Mouse (Mus musculus): ENCODE results near the gene Tmem132b. TPM values are rescaled to one million over a fixed set of nuclear protein-coding genes. Genes with fewer than 3 reads are reported as not detected.

Gene Tmem132b
- polyA plus RNA-seq, 1 experiment from 2014 or later = 0.36 TPM

GRCm38 (mm10) chr5:125525516-125525915 is 6.1 kb upstream of the Tmem132b start:
- Histone ChIP-seq H3K9ac (replicated peaks; ENCODE audit: low read depth, low read length) (no peak overlapping the region), H3K36me3 (ENCODE audit: control insufficient read depth, insufficient read depth, low read length) (no peaks in the 10 kb centered on the region), H3K27me3 (ENCODE audit: control insufficient read depth, insufficient read depth, low read length) (peaks cover 6% of the 10 kb centered on the region; the same call in 1 of the 2 replicates), H3K4me3 (ENCODE audit: low read depth, low read length) (no peak overlapping the region), H3K4me1 (ENCODE audit: control insufficient read depth, insufficient read depth, low read length) (no peaks in the 10 kb centered on the region), H3K27ac (ENCODE audit: low read length) (no peak overlapping the region), H3K9me3 (ENCODE audit: control insufficient read depth, low read depth, low read length) (peaks cover 7% of the 10 kb centered on the region; the same call in 1 of the 2 replicates), H3K4me2 (replicated peaks; ENCODE audit: low read depth, low read length) (no peak overlapping the region)
- no peak for ATAC-seq (ENCODE audit: insufficient number of reproducible peaks, insufficient read depth, low FRiP score, low read depth)
- WGBS = 62% methylated on average over 5 of the region's 5 CpGs

- H3K27ac ChIP-seq (ENCODE audit: low read length) = no peak overlapping the region
- H3K4me3 ChIP-seq (ENCODE audit: low read depth, low read length) = no peak overlapping the region
- no peak overlapping the region for H3K4me2 ChIP-seq (replicated peaks; ENCODE audit: low read depth, low read length)
- no peaks in the 10 kb centered on the region for H3K36me3 ChIP-seq (ENCODE audit: control insufficient read depth, insufficient read depth, low read length)
- peaks cover 9% of the 10 kb centered on the region for H3K27me3 ChIP-seq (ENCODE audit: control insufficient read depth, insufficient read depth, low read length)
- peaks cover 7% of the 10 kb centered on the region; the same call in 1 of the 2 replicates for H3K9me3 ChIP-seq (ENCODE audit: control insufficient read depth, low read depth, low read length)
- WGBS = 80% methylated on average over 4 of the region's 4 CpGs
- ATAC-seq (ENCODE audit: insufficient number of reproducible peaks, insufficient read depth, low FRiP score, low read depth) = no peak
- no peaks in the 10 kb centered on the region for H3K4me1 ChIP-seq (ENCODE audit: control insufficient read depth, insufficient read depth, low read length)
- no peak overlapping the region for H3K9ac ChIP-seq (replicated peaks; ENCODE audit: low read depth, low read length)
Measured at GRCm38 (mm10) chr5:125526464-125526863, 5.1 kb upstream of the Tmem132b start.

DNA sequence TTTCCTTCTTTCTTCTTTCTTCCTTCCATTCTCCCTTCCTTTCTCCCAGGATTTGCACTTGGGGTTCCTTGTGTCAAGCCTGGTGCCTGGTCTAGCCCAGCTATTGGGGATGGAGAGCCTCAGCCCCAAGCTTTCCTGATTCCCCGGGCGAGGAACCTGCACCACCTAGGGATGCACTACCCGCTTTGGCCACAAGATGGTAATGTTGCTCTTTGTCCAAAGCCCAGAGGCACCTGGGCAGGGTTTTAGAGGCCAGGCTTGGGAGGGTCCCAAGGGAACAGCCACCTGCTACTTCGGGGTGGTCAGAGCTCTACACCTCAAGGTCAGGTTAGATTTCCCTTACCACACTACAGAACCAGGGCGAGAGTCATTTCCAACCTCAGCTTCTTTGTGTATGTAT is 2.5 kb upstream of the Tmem132b start:
- 0 out of 2 replicates have a peak, but pooled peaks cover 4% of the 10 kb centered on the region for H3K4me1 ChIP-seq (ENCODE audit: control insufficient read depth, insufficient read depth, low read length)
- peaks cover 34% of the 10 kb centered on the region for H3K27me3 ChIP-seq (ENCODE audit: control insufficient read depth, insufficient read depth, low read length)
- peaks cover 7% of the 10 kb centered on the region; the same call in 1 of the 2 replicates for H3K9me3 ChIP-seq (ENCODE audit: control insufficient read depth, low read depth, low read length)
- WGBS = 7% methylated on average over 5 of the region's 5 CpGs
- H3K36me3 ChIP-seq (ENCODE audit: control insufficient read depth, insufficient read depth, low read length) = no peaks in the 10 kb centered on the region
- no peak overlapping the region for H3K9ac ChIP-seq (replicated peaks; ENCODE audit: low read depth, low read length)
- peak; percentile 8; the same call in 1 of the 2 replicates for ATAC-seq (ENCODE audit: insufficient number of reproducible peaks, insufficient read depth, low FRiP score, low read depth)
- H3K27ac ChIP-seq (ENCODE audit: low read length) = no peak overlapping the region
- H3K4me2 ChIP-seq (replicated peaks; ENCODE audit: low read depth, low read length) = no peak overlapping the region
- no peak overlapping the region for H3K4me3 ChIP-seq (ENCODE audit: low read depth, low read length)

DNA sequence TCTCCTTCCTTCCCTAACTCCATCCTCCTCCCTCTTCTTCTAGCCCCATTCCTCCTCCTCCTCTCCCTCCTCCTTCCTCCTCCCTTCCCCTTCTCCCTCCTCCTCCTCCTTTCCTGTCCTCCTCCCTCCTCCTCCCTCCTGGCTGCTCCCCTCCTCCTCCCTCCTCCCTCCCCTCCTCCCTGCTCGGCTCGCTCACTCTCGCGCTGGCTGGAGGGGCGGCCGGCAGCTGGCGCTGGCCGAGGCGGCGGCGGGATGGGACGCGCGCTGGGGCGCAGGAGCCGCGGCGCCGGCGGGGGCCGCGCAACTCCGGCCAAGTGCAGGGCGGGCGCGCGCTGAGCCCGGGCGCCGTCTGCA is 594 bp downstream of the Tmem132b start:
- WGBS = under 1% methylated on average over 30 of the region's 30 CpGs
- H3K27me3 ChIP-seq (ENCODE audit: control insufficient read depth, insufficient read depth, low read length) = peaks cover 50% of the 10 kb centered on the region
- peak; percentile 47; the same call in 1 of the 2 replicates for ATAC-seq (ENCODE audit: insufficient number of reproducible peaks, insufficient read depth, low FRiP score, low read depth)
- H3K4me3 ChIP-seq (ENCODE audit: low read depth, low read length) = peak overlapping the region; percentile 35
- H3K4me2 ChIP-seq (replicated peaks; ENCODE audit: low read depth, low read length) = peak overlapping the region; percentile 82
- H3K4me1 ChIP-seq (ENCODE audit: control insufficient read depth, insufficient read depth, low read length) = 0 out of 2 replicates have a peak, but pooled peaks cover 4% of the 10 kb centered on the region
- no peak overlapping the region for H3K27ac ChIP-seq (ENCODE audit: low read length)
- no peaks in the 10 kb centered on the region for H3K36me3 ChIP-seq (ENCODE audit: control insufficient read depth, insufficient read depth, low read length)
- no peaks in the 10 kb centered on the region for H3K9me3 ChIP-seq (ENCODE audit: control insufficient read depth, low read depth, low read length)
- 0 out of 2 replicates have a peak overlapping the region, but pooled peaks have one; percentile 14 for H3K9ac ChIP-seq (replicated peaks; ENCODE audit: low read depth, low read length)

GRCm38 (mm10) chr5:125532545-125533224 is 1.1 kb downstream of the Tmem132b start:
- H3K27me3 ChIP-seq (ENCODE audit: control insufficient read depth, insufficient read depth, low read length) = peaks cover 50% of the 10 kb centered on the region
- peak overlapping the region; percentile 82 for H3K4me2 ChIP-seq (replicated peaks; ENCODE audit: low read depth, low read length)
- no peaks in the 10 kb centered on the region for H3K36me3 ChIP-seq (ENCODE audit: control insufficient read depth, insufficient read depth, low read length)
- H3K4me1 ChIP-seq (ENCODE audit: control insufficient read depth, insufficient read depth, low read length) = 0 out of 2 replicates have a peak, but pooled peaks cover 4% of the 10 kb centered on the region
- 0 out of 2 replicates have a peak overlapping the region, but pooled peaks have one; percentile 14 for H3K9ac ChIP-seq (replicated peaks; ENCODE audit: low read depth, low read length)
- H3K4me3 ChIP-seq (ENCODE audit: low read depth, low read length) = peak overlapping the region; percentile 35
- no peaks in the 10 kb centered on the region for H3K9me3 ChIP-seq (ENCODE audit: control insufficient read depth, low read depth, low read length)
- ATAC-seq (ENCODE audit: insufficient number of reproducible peaks, insufficient read depth, low FRiP score, low read depth) = no peak
- H3K27ac ChIP-seq (ENCODE audit: low read length) = no peak overlapping the region
- WGBS = under 1% methylated on average over 48 of the region's 64 CpGs

- H3K9me3 ChIP-seq (ENCODE audit: control insufficient read depth, low read depth, low read length) = no peaks in the 10 kb centered on the region
- H3K9ac ChIP-seq (replicated peaks; ENCODE audit: low read depth, low read length) = no peak overlapping the region
- H3K4me2 ChIP-seq (replicated peaks; ENCODE audit: low read depth, low read length) = peak overlapping the region; percentile 82
- peak overlapping the region; percentile 35 for H3K4me3 ChIP-seq (ENCODE audit: low read depth, low read length)
- peaks cover 50% of the 10 kb centered on the region for H3K27me3 ChIP-seq (ENCODE audit: control insufficient read depth, insufficient read depth, low read length)
- H3K27ac ChIP-seq (ENCODE audit: low read length) = no peak overlapping the region
- no peaks in the 10 kb centered on the region for H3K36me3 ChIP-seq (ENCODE audit: control insufficient read depth, insufficient read depth, low read length)
- WGBS = 4% methylated on average over 24 of the region's 24 CpGs
- 0 out of 2 replicates have a peak, but pooled peaks cover 4% of the 10 kb centered on the region for H3K4me1 ChIP-seq (ENCODE audit: control insufficient read depth, insufficient read depth, low read length)
- no peak for ATAC-seq (ENCODE audit: insufficient number of reproducible peaks, insufficient read depth, low FRiP score, low read depth)
Measured at GRCm38 (mm10) chr5:125533225-125533900, 1.8 kb downstream of the Tmem132b start.

GRCm38 (mm10) chr5:125534168-125534610 is 2.6 kb downstream of the Tmem132b start:
- H3K4me3 ChIP-seq (ENCODE audit: low read depth, low read length) = no peak overlapping the region
- H3K4me2 ChIP-seq (replicated peaks; ENCODE audit: low read depth, low read length) = no peak overlapping the region
- no peak for ATAC-seq (ENCODE audit: insufficient number of reproducible peaks, insufficient read depth, low FRiP score, low read depth)
- 11% methylated on average over 7 of the region's 7 CpGs for WGBS
- H3K36me3 ChIP-seq (ENCODE audit: control insufficient read depth, insufficient read depth, low read length) = no peaks in the 10 kb centered on the region
- H3K4me1 ChIP-seq (ENCODE audit: control insufficient read depth, insufficient read depth, low read length) = 0 out of 2 replicates have a peak, but pooled peaks cover 4% of the 10 kb centered on the region
- no peak overlapping the region for H3K9ac ChIP-seq (replicated peaks; ENCODE audit: low read depth, low read length)
- H3K9me3 ChIP-seq (ENCODE audit: control insufficient read depth, low read depth, low read length) = no peaks in the 10 kb centered on the region
- H3K27ac ChIP-seq (ENCODE audit: low read length) = no peak overlapping the region
- peaks cover 50% of the 10 kb centered on the region for H3K27me3 ChIP-seq (ENCODE audit: control insufficient read depth, insufficient read depth, low read length)

DNA sequence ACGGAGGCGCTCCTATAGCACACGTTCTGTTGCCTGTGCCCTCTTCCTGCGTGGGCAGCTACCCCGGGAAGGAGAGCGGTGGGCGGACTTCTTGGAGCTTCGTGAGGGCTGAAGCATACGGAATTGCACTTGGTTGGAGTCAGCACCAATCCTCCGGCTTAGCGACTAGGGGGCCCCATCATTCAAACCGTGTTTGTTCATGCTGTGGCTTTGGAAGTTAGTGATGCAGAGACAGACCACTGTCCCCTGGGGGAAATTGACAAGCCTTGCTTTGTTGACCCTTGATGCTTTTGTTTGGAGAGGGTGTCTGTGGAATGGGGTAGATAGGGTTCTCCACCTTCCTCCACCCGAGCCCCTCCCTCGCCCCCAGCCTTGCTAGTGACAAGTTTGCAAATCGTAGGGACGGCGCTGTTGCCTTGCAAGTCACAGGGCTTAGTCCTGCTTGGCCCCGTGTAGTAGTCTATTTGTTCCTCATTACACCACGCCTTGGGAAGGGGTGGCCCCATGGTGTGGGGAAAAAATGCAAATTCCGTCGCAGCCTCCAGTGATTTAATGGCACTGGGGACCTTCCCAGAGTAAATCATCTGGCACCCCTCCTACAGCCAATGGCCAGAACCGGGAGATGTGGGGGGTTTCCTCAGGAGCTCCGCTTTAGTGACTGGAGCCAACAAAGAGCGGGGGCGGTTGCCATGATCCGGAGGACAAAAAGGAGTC is 3.2 kb downstream of the Tmem132b start:
- H3K27ac ChIP-seq (ENCODE audit: low read length) = no peak overlapping the region
- no peak overlapping the region for H3K9ac ChIP-seq (replicated peaks; ENCODE audit: low read depth, low read length)
- H3K4me3 ChIP-seq (ENCODE audit: low read depth, low read length) = no peak overlapping the region
- H3K4me2 ChIP-seq (replicated peaks; ENCODE audit: low read depth, low read length) = no peak overlapping the region
- no peaks in the 10 kb centered on the region for H3K36me3 ChIP-seq (ENCODE audit: control insufficient read depth, insufficient read depth, low read length)
- 3% methylated on average over 26 of the region's 26 CpGs for WGBS
- H3K27me3 ChIP-seq (ENCODE audit: control insufficient read depth, insufficient read depth, low read length) = peaks cover 48% of the 10 kb centered on the region
- no peaks in the 10 kb centered on the region for H3K9me3 ChIP-seq (ENCODE audit: control insufficient read depth, low read depth, low read length)
- ATAC-seq (ENCODE audit: insufficient number of reproducible peaks, insufficient read depth, low FRiP score, low read depth) = no peak
- 0 out of 2 replicates have a peak, but pooled peaks cover 4% of the 10 kb centered on the region for H3K4me1 ChIP-seq (ENCODE audit: control insufficient read depth, insufficient read depth, low read length)
